Mouse (Mus musculus): ENCODE data around the gene Armh3. TPM values are rescaled to one million over a fixed set of nuclear protein-coding genes. Genes with fewer than 3 reads are reported as not detected.

Gene Armh3
- polyA plus RNA-seq, 1 experiment, result 17.1 TPM

DNA sequence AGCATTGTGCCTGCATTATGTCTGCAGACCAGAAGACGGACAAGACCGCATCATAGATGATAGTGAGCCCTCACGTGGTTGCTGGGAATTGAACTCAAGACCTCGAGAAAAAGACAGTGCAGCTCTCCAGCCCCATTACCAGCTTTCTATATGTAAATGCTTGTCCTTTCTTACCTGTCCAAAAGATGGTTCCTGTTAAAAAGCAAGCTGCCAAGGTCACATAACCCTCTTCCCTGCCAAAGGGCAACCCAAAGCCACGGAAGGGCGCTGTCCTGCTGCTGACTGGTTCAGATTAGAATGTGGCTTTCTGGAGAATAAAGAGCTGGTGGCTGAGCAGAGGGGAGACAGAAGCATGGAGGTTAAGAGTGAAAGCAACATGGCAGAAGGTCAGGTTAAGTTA, 90.9 kb downstream of the Armh3 start:
- TF ChIP-seq EP300 (IDR thresholded peaks at IDR 0.05; ENCODE audit: insufficient read depth, low read depth, low read length) (no peak), CTCF (IDR thresholded peaks at IDR 0.05; ENCODE audit: low read depth, low read length) (no peak), POLR2A (IDR thresholded peaks at IDR 0.05; ENCODE audit: insufficient read depth, low read length) (no peak)
- no peak overlapping the region for H3K27ac ChIP-seq (ENCODE audit: insufficient read depth, low read length)
- H3K9ac ChIP-seq (ENCODE audit: low read depth, poor library complexity, severe bottlenecking), result no peak overlapping the region

DNA sequence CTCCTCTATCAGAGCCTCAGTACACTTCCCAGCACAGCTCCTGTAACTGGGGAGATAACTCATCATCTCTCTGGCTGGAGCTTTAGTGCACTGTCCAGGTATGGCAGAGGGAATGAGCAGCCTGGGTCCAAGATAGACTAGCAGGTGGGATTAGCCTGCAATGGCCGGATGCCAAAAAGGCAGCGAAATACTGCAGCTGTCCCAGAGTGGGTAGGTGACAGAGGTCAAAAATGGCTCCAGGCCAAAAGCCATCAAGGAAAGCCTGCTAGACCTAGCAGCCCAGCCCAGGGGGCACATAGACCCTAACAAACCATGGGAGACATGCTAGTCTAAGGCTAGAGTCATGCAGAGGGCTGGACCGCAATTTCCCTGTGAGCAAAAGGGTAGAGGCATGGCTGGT, 94.4 kb downstream of the Armh3 start:
- peaks cover 2% of the 10 kb centered on the region for H3K4me1 ChIP-seq (ENCODE audit: control insufficient read depth, insufficient read depth, low read length)
- no peak overlapping the region for H3K9ac ChIP-seq (ENCODE audit: low read depth, poor library complexity, severe bottlenecking)
- H3K27ac ChIP-seq (ENCODE audit: insufficient read depth, low read length), result no peak overlapping the region
- TF ChIP-seq EP300 (IDR thresholded peaks at IDR 0.05; ENCODE audit: insufficient read depth, low read depth, low read length) (no peak), CTCF (IDR thresholded peaks at IDR 0.05; ENCODE audit: low read depth, low read length) (no peak), POLR2A (IDR thresholded peaks at IDR 0.05; ENCODE audit: insufficient read depth, low read length) (no peak)
- H3K4me3 ChIP-seq (ENCODE audit: low read depth, low read length), result no peak overlapping the region
- H3K9me3 ChIP-seq (replicated peaks; ENCODE audit: control insufficient read depth, insufficient read depth, low read length, poor library complexity, severe bottlenecking), result no peaks in the 10 kb centered on the region
- no peaks in the 10 kb centered on the region for H3K36me3 ChIP-seq (ENCODE audit: control insufficient read depth, insufficient read depth, low read length, poor library complexity, severe bottlenecking)
- H3K27me3 ChIP-seq (ENCODE audit: control insufficient read depth, insufficient read depth, low read length, poor library complexity, severe bottlenecking), result no peaks in the 10 kb centered on the region

More for the DNA sequence above, 90.9 kb downstream of the Armh3 start:
- no peaks in the 10 kb centered on the region for H3K9me3 ChIP-seq (replicated peaks; ENCODE audit: control insufficient read depth, insufficient read depth, low read length, poor library complexity, severe bottlenecking)
- peaks cover 2% of the 10 kb centered on the region for H3K4me1 ChIP-seq (ENCODE audit: control insufficient read depth, insufficient read depth, low read length)
- H3K27me3 ChIP-seq (ENCODE audit: control insufficient read depth, insufficient read depth, low read length, poor library complexity, severe bottlenecking), result no peaks in the 10 kb centered on the region
- no peak overlapping the region for H3K4me3 ChIP-seq (ENCODE audit: low read depth, low read length)
- H3K36me3 ChIP-seq (ENCODE audit: control insufficient read depth, insufficient read depth, low read length, poor library complexity, severe bottlenecking), result no peaks in the 10 kb centered on the region

DNA sequence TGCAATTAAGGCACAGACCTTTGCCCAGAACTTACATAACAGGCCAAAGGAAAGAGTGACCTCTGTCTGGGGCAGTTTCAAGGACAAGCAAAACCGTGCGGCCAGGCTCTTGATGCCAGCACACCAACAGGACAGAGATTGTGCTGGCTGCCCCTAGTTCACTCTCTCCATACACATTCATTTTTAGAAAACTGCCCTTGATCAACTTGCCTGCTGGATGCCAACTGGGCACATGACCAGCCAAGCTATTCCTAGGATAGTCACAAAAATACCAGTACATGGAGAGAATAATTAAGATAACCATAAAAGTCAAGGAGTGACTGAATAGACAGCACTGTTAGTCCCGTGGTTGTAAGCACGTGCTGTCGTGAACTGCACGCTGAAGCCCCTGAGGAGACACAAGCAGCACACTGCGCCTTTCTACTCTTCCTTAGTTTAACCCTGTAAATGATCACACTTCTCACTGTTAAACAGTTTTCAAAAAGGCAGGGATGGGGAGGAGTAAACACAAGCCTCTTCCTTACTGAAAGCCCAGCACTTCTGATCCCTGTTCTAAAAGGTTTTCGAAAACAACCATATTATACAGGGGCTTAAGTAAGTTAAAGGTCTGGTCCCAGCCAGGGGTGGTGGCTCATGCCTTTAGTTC, 95.8 kb downstream of the Armh3 start:
- TF ChIP-seq CTCF (IDR thresholded peaks at IDR 0.05; ENCODE audit: low read depth, low read length) (no peak), POLR2A (IDR thresholded peaks at IDR 0.05; ENCODE audit: insufficient read depth, low read length) (no peak), EP300 (IDR thresholded peaks at IDR 0.05; ENCODE audit: insufficient read depth, low read depth, low read length) (no peak)
- Histone ChIP-seq H3K36me3 (ENCODE audit: control insufficient read depth, insufficient read depth, low read length, poor library complexity, severe bottlenecking) (no peaks in the 10 kb centered on the region), H3K27me3 (ENCODE audit: control insufficient read depth, insufficient read depth, low read length, poor library complexity, severe bottlenecking) (no peaks in the 10 kb centered on the region), H3K4me3 (ENCODE audit: low read depth, low read length) (no peak overlapping the region), H3K27ac (ENCODE audit: insufficient read depth, low read length) (no peak overlapping the region), H3K9ac (ENCODE audit: low read depth, poor library complexity, severe bottlenecking) (no peak overlapping the region), H3K9me3 (replicated peaks; ENCODE audit: control insufficient read depth, insufficient read depth, low read length, poor library complexity, severe bottlenecking) (no peaks in the 10 kb centered on the region), H3K4me1 (ENCODE audit: control insufficient read depth, insufficient read depth, low read length) (peaks cover under 1% of the 10 kb centered on the region)

DNA sequence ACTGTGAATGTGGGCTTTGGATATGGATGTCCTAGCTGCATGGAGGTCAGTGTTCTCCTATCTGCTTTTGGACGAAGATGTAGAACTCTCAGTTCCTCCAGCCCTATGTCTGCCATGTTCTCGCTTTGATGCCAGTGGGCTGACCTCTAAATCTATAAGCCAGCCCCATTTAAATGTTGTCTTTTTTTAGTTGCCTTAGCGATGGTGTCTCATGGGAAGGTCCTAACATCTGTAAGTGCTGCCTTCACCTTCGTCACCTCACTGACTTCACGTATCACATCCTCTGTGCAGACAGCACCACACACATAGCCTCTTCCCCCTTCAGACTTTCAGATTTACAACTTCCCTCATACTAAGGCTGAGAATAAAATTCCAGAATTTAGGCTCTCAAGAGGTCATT, 97.5 kb downstream of the Armh3 start:
- Histone ChIP-seq H3K9ac (ENCODE audit: low read depth, poor library complexity, severe bottlenecking) (no peak overlapping the region), H3K27ac (ENCODE audit: insufficient read depth, low read length) (no peak overlapping the region), H3K36me3 (ENCODE audit: control insufficient read depth, insufficient read depth, low read length, poor library complexity, severe bottlenecking) (no peaks in the 10 kb centered on the region), H3K27me3 (ENCODE audit: control insufficient read depth, insufficient read depth, low read length, poor library complexity, severe bottlenecking) (no peaks in the 10 kb centered on the region), H3K9me3 (replicated peaks; ENCODE audit: control insufficient read depth, insufficient read depth, low read length, poor library complexity, severe bottlenecking) (no peaks in the 10 kb centered on the region), H3K4me3 (ENCODE audit: low read depth, low read length) (no peak overlapping the region), H3K4me1 (ENCODE audit: control insufficient read depth, insufficient read depth, low read length) (no peaks in the 10 kb centered on the region)
- TF ChIP-seq EP300 (IDR thresholded peaks at IDR 0.05; ENCODE audit: insufficient read depth, low read depth, low read length), result no peak
- TF ChIP-seq POLR2A (IDR thresholded peaks at IDR 0.05; ENCODE audit: insufficient read depth, low read length), result no peak
- no peak for TF ChIP-seq CTCF (IDR thresholded peaks at IDR 0.05; ENCODE audit: low read depth, low read length)

DNA sequence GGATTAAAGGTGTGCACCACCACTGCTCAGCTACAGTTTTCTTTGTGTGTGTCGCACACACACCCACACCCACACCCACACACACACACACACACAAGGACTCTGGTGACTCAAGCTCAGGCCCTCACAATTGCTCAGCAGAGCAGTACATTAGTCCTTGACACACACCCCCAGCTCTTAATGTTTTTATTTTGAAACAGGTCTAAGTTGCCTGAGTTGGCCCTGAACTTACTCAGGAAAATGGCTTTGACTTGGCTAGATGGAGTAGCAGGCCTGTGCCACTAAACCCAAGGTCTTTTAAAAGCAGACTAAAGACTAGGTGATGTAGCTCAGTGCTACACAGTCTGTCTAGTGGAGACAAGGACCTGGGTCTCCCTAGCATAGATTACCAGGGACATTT, 102.6 kb downstream of the Armh3 start:
- TF ChIP-seq CTCF (IDR thresholded peaks at IDR 0.05; ENCODE audit: low read depth, low read length), result no peak
- no peak for TF ChIP-seq POLR2A (IDR thresholded peaks at IDR 0.05; ENCODE audit: insufficient read depth, low read length)
- TF ChIP-seq EP300 (IDR thresholded peaks at IDR 0.05; ENCODE audit: insufficient read depth, low read depth, low read length), result no peak

DNA sequence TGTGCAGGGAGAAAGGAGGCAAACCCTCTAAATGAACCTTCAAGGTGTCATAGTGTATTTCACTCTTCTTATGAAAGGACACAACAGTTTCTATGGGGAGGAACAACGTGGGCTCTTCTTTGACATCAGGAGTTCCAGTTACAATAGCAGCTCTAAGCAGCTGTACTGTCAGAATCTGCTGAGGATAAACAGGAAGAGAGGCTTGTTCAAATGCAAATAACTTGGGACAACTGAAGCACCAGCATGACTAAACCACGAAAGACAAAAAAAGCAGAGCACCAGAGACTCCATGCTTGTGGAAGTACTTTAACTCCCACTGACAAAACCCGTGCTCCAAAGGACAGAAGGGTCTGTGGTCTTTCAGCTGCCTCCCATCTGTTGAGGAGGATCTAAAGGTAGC, 116.2 kb downstream of the Armh3 start:
- peak; percentile 65; the same call in 1 of the 2 replicates for TF ChIP-seq EP300 (IDR thresholded peaks at IDR 0.05; ENCODE audit: insufficient read depth, low read depth, low read length)
- TF ChIP-seq POLR2A (IDR thresholded peaks at IDR 0.05; ENCODE audit: insufficient read depth, low read length), result no peak
- H3K9ac ChIP-seq (ENCODE audit: low read depth, poor library complexity, severe bottlenecking), result no peak overlapping the region
- H3K27ac ChIP-seq (ENCODE audit: insufficient read depth, low read length), result peak overlapping the region; percentile 72
- no peaks in the 10 kb centered on the region for H3K27me3 ChIP-seq (ENCODE audit: control insufficient read depth, insufficient read depth, low read length, poor library complexity, severe bottlenecking)
- H3K4me3 ChIP-seq (ENCODE audit: low read depth, low read length), result no peak overlapping the region
- 0 out of 2 replicates have a peak, but pooled peaks cover 4% of the 10 kb centered on the region for H3K36me3 ChIP-seq (ENCODE audit: control insufficient read depth, insufficient read depth, low read length, poor library complexity, severe bottlenecking)
- H3K4me1 ChIP-seq (ENCODE audit: control insufficient read depth, insufficient read depth, low read length), result peaks cover 4% of the 10 kb centered on the region
- no peaks in the 10 kb centered on the region for H3K9me3 ChIP-seq (replicated peaks; ENCODE audit: control insufficient read depth, insufficient read depth, low read length, poor library complexity, severe bottlenecking)

More for the DNA sequence above, 102.6 kb downstream of the Armh3 start:
- no peaks in the 10 kb centered on the region for H3K27me3 ChIP-seq (ENCODE audit: control insufficient read depth, insufficient read depth, low read length, poor library complexity, severe bottlenecking)
- H3K4me1 ChIP-seq (ENCODE audit: control insufficient read depth, insufficient read depth, low read length), result no peaks in the 10 kb centered on the region
- H3K9ac ChIP-seq (ENCODE audit: low read depth, poor library complexity, severe bottlenecking), result no peak overlapping the region
- no peaks in the 10 kb centered on the region; the same call in 1 of the 2 replicates for H3K36me3 ChIP-seq (ENCODE audit: control insufficient read depth, insufficient read depth, low read length, poor library complexity, severe bottlenecking)
- H3K9me3 ChIP-seq (replicated peaks; ENCODE audit: control insufficient read depth, insufficient read depth, low read length, poor library complexity, severe bottlenecking), result no peaks in the 10 kb centered on the region
- no peak overlapping the region for H3K27ac ChIP-seq (ENCODE audit: insufficient read depth, low read length)
- H3K4me3 ChIP-seq (ENCODE audit: low read depth, low read length), result no peak overlapping the region

Measured in ES-Bruce4 (cell line).